Comparison of ENCODE assay signal across 9 mouse cellular contexts in genomic region chr17:12725871-12726270, GRCm38 (mm10). TPM values are rescaled to one million over a fixed set of nuclear protein-coding genes. Genes with fewer than 3 reads are reported as not detected.
DNase-seq lines count a peak whose midpoint lies in the region; ATAC-seq lines count a peak whose summit lies in the region.
"Had no signal": no experiment of that assay in that cellular context is flagged by ENCODE, and none has a peak within 500 bp of the region (broad histone marks: within the 10 kb centered on the region; RNA-seq: fewer than 3 reads in every experiment).

No protein-coding gene starts in this region.

- peak overlapping the region; percentile 83 for H3K27ac ChIP-seq in heart, embryonic 15.5 days

- no peaks in the 10 kb centered on the region for H3K9me3 ChIP-seq in heart, embryonic 15.5 days (replicated peaks)
- H3K9me3 ChIP-seq: liver, embryonic 13.5 days had no signal

- H3K9ac ChIP-seq in heart, embryonic 15.5 days: no peak overlapping the region
- H3K9ac ChIP-seq: liver, embryonic 13.5 days had no signal

- 12% methylated on average over 4 of the region's 4 CpGs for WGBS in heart, embryonic 15.5 days

- peak; percentile 11; the same call in 1 of the 2 replicates for ATAC-seq in heart, embryonic 15.5 days (replicated peaks; ENCODE audit: insufficient number of reproducible peaks, insufficient read depth, low FRiP score, low read depth)

- H3K4me3 ChIP-seq in heart, embryonic 15.5 days: no peak overlapping the region
- H3K4me3 ChIP-seq: liver, embryonic 13.5 days had no signal

- DNase-seq in gastrocnemius, postnatal 14 days: peak; percentile 51
- DNase-seq in gastrocnemius, postnatal 25 days: no peak
- DNase-seq in adrenal gland, postnatal 25 days: peak; percentile 66
- DNase-seq in kidney, postnatal 4 days: peak; percentile 60 to 74
- DNase-seq in skeletal muscle tissue, adult 2 months (ENCODE audit: low read depth, low spot score): peak; percentile 75
- DNase-seq in right cerebral cortex, postnatal 10 days (ENCODE audit: low spot score in 2 of 2): no peak
- DNase-seq in layer of hippocampus, postnatal 10 days (ENCODE audit: low spot score in 2 of 2): no peak
- DNase-seq: liver, embryonic 13.5 days had no signal

- intact Hi-C loops in gastrocnemius, postnatal 14 days (cut with DNase I; ENCODE audit: low total_unique reads): no loop called here

- H3K4me2 ChIP-seq in heart, embryonic 15.5 days: no peak overlapping the region
- H3K4me2 ChIP-seq: liver, embryonic 13.5 days had no signal

- H3K27me3 ChIP-seq in heart, embryonic 15.5 days: no peaks in the 10 kb centered on the region

- H3K36me3 ChIP-seq in heart, embryonic 15.5 days: peaks cover 38% of the 10 kb centered on the region

- H3K4me1 ChIP-seq in heart, embryonic 15.5 days (replicated peaks): peaks cover 84% of the 10 kb centered on the region

RNA-seq across cellular contexts. Expression of gene Igf2r, which starts 43.6 kb away (rescaled TPM):
- total RNA-seq in gastrocnemius, postnatal 14 days (2021): 10 to 100 TPM; 64.3 to 72.6 TPM
- total RNA-seq in gastrocnemius, postnatal 25 days (2021): 10 to 100 TPM; 44.6 to 45.8 TPM
- total RNA-seq in adrenal gland, postnatal 25 days (2021): 84.5 and 84.9 TPM in 2 replicates
- 121 and 127 TPM in 2 replicates for polyA plus RNA-seq in heart, embryonic 15.5 days (2015; fragmentation: Nextera tagmentation; extraction: Ambion mirVana)
- total RNA-seq in layer of hippocampus, postnatal 10 days (2021): 10 to 100 TPM; 25.5 to 27.7 TPM

RNA-seq across cellular contexts. Expression of gene Slc22a1, which starts 50.2 kb away (rescaled TPM):
- not detected for total RNA-seq in gastrocnemius, postnatal 14 days (2021)
- not detected for total RNA-seq in gastrocnemius, postnatal 25 days (2021)
- 3.9 TPM in 1 of 2 replicates, not detected in the other for total RNA-seq in adrenal gland, postnatal 25 days (2021)
- polyA plus RNA-seq in heart, embryonic 15.5 days (2015; fragmentation: Nextera tagmentation; extraction: Ambion mirVana): 30.5 and 51.0 TPM in 2 replicates
- 1 to 10 TPM in 1 of 2 experiments, not detected in 1; 1.9 TPM for total RNA-seq in layer of hippocampus, postnatal 10 days (2021)
- polyA plus RNA-seq: liver, embryonic 13.5 days had no signal

Comparison
In these comparisons a context has a peak if more than half of its experiments do, and no peak if none do; other contexts are left out.
1. DNase-seq: peak in gastrocnemius, postnatal 14 days (single experiment), adrenal gland, postnatal 25 days (single experiment), kidney, postnatal 4 days (2 of 2) and skeletal muscle tissue, adult 2 months (single experiment); none in gastrocnemius, postnatal 25 days (single experiment), right cerebral cortex, postnatal 10 days (0 of 2) and layer of hippocampus, postnatal 10 days (0 of 2).